Mouse (Mus musculus): ENCODE data around the gene Zfp74. TPM values are rescaled to one million over a fixed set of nuclear protein-coding genes. Genes with fewer than 3 reads are reported as not detected.

Gene Zfp74
- total RNA-seq, 1 experiment: 11.7 TPM

DNA sequence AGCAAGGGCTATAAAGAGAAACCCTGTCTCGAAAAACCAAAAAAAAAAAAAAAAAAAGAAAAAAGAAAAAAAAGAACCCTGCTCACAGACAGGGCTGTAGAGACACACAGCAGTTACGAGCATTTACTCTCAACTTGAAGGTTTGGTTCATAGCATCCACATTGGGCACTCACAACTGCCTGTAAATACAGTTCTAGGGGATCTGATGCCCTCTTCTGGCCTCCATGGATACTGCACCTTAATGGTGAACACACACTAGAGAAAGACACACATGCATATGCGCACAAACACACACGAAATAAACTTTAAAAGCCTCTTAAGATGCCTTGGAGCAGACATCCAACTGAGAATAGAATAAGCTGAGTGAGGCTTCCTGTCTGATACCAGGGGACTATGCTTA, 55.5 kb downstream of the Zfp74 start:
- DNase-seq (ENCODE audit: low read depth, low spot score): no peak
- Histone ChIP-seq H3K4me3 (ENCODE audit: insufficient read depth in 1 of 2, low read depth in 1 of 2, low read length in 2 of 2, poor library complexity in 1 of 2, severe bottlenecking in 1 of 2) (no peak overlapping the region), H3K4me1 (ENCODE audit: control insufficient read depth in 2 of 2, insufficient read depth in 2 of 2, low read length in 2 of 2, poor library complexity in 1 of 2) (no peaks in the 10 kb centered on the region), H3K27ac (ENCODE audit: insufficient read depth, low read depth, low read length, poor library complexity, severe bottlenecking) (no peak overlapping the region), H3K36me3 (ENCODE audit: control insufficient read depth, insufficient read depth, low read length, poor library complexity, severe bottlenecking) (peaks cover 31% of the 10 kb centered on the region), H3K9me3 (ENCODE audit: control insufficient read depth, insufficient read depth, low read depth, low read length) (no peaks in the 10 kb centered on the region), H3K9ac (ENCODE audit: insufficient read depth, low read depth, low read length, poor library complexity, severe bottlenecking) (no peak overlapping the region)
- in situ Hi-C loops (cut with MboI; ENCODE audit: low sequenced_read_pairs in 2 of 2, unreplicated experiment in 2 of 2): no loop called here
- TF ChIP-seq ZC3H11A (IDR thresholded peaks at IDR 0.05; ENCODE audit: borderline replicate concordance, low read depth, low read length): no peak
- TF ChIP-seq CHD2 (IDR thresholded peaks at IDR 0.05; ENCODE audit: low read depth, low read length): no peak
- TF ChIP-seq ZNF384 (IDR thresholded peaks at IDR 0.05; ENCODE audit: low read depth, low read length): no peak
- no peak for TF ChIP-seq HCFC1 (IDR thresholded peaks at IDR 0.05; ENCODE audit: borderline replicate concordance, insufficient read depth, low read length)
- TF ChIP-seq MAFK (IDR thresholded peaks at IDR 0.05; ENCODE audit: insufficient read depth, low read depth, low read length): no peak

DNA sequence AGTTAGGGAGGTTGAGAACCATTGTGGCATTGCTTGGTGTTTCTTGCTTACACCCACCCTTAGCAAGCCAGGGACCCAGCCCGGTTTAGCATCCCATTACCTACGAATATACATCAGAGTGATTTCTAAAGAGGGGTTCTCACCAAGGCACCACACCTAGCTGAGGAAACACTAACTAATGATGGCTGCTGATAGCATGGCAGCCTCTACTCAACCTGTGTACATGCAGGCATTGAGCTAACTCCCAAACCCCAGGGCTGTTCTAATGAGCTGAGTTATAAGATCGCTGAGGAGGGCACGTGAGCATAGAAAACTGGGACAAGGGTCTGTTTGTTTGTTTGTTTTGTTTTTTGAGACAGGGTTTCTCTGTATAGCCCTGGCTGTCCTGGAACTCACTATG, 61.1 kb downstream of the Zfp74 start:
- Histone ChIP-seq H3K36me3 (ENCODE audit: control insufficient read depth, insufficient read depth, low read length, poor library complexity, severe bottlenecking) (peaks cover 25% of the 10 kb centered on the region), H3K4me1 (ENCODE audit: control insufficient read depth in 2 of 2, insufficient read depth in 2 of 2, low read length in 2 of 2, poor library complexity in 1 of 2) (no peaks in the 10 kb centered on the region), H3K27ac (ENCODE audit: insufficient read depth, low read depth, low read length, poor library complexity, severe bottlenecking) (no peak overlapping the region), H3K9me3 (ENCODE audit: control insufficient read depth, insufficient read depth, low read depth, low read length) (no peaks in the 10 kb centered on the region), H3K9ac (ENCODE audit: insufficient read depth, low read depth, low read length, poor library complexity, severe bottlenecking) (no peak overlapping the region), H3K4me3 (ENCODE audit: insufficient read depth in 1 of 2, low read depth in 1 of 2, low read length in 2 of 2, poor library complexity in 1 of 2, severe bottlenecking in 1 of 2) (no peak overlapping the region)
- no peak for TF ChIP-seq ZC3H11A (IDR thresholded peaks at IDR 0.05; ENCODE audit: borderline replicate concordance, low read depth, low read length)
- no peak for TF ChIP-seq HCFC1 (IDR thresholded peaks at IDR 0.05; ENCODE audit: borderline replicate concordance, insufficient read depth, low read length)
- TF ChIP-seq ZNF384 (IDR thresholded peaks at IDR 0.05; ENCODE audit: low read depth, low read length): no peak
- TF ChIP-seq CHD2 (IDR thresholded peaks at IDR 0.05; ENCODE audit: low read depth, low read length): no peak
- TF ChIP-seq MAFK (IDR thresholded peaks at IDR 0.05; ENCODE audit: insufficient read depth, low read depth, low read length): no peak
- no peak for DNase-seq (ENCODE audit: low read depth, low spot score)
- in situ Hi-C loops (cut with MboI; ENCODE audit: low sequenced_read_pairs in 2 of 2, unreplicated experiment in 2 of 2): no loop called here

- TF ChIP-seq MAFK (IDR thresholded peaks at IDR 0.05; ENCODE audit: insufficient read depth, low read depth, low read length) (no peak), ZNF384 (IDR thresholded peaks at IDR 0.05; ENCODE audit: low read depth, low read length) (no peak), CHD2 (IDR thresholded peaks at IDR 0.05; ENCODE audit: low read depth, low read length) (no peak), HCFC1 (IDR thresholded peaks at IDR 0.05; ENCODE audit: borderline replicate concordance, insufficient read depth, low read length) (no peak), ZC3H11A (IDR thresholded peaks at IDR 0.05; ENCODE audit: borderline replicate concordance, low read depth, low read length) (no peak)
- no peak for DNase-seq (ENCODE audit: low read depth, low spot score)
- H3K4me3 ChIP-seq (ENCODE audit: insufficient read depth in 1 of 2, low read depth in 1 of 2, low read length in 2 of 2, poor library complexity in 1 of 2, severe bottlenecking in 1 of 2): no peak overlapping the region
- peaks cover 20% of the 10 kb centered on the region for H3K36me3 ChIP-seq (ENCODE audit: control insufficient read depth, insufficient read depth, low read length, poor library complexity, severe bottlenecking)
- in situ Hi-C loops (cut with MboI; ENCODE audit: low sequenced_read_pairs in 2 of 2, unreplicated experiment in 2 of 2): no loop called here
- peaks cover 8% of the 10 kb centered on the region for H3K9me3 ChIP-seq (ENCODE audit: control insufficient read depth, insufficient read depth, low read depth, low read length)
- H3K9ac ChIP-seq (ENCODE audit: insufficient read depth, low read depth, low read length, poor library complexity, severe bottlenecking): no peak overlapping the region
- H3K4me1 ChIP-seq (ENCODE audit: control insufficient read depth in 2 of 2, insufficient read depth in 2 of 2, low read length in 2 of 2, poor library complexity in 1 of 2): no peaks in the 10 kb centered on the region
- no peak overlapping the region for H3K27ac ChIP-seq (ENCODE audit: insufficient read depth, low read depth, low read length, poor library complexity, severe bottlenecking)
Measured at GRCm38 (mm10) chr7:29890501-29890900, 63.4 kb downstream of the Zfp74 start.

- Histone ChIP-seq H3K9ac (ENCODE audit: insufficient read depth, low read depth, low read length, poor library complexity, severe bottlenecking) (no peak overlapping the region), H3K4me1 (ENCODE audit: control insufficient read depth in 2 of 2, insufficient read depth in 2 of 2, low read length in 2 of 2, poor library complexity in 1 of 2) (peaks cover 4 to 5% of the 10 kb centered on the region in 2 experiments; a peak in 1 of 4 replicates), H3K27ac (ENCODE audit: insufficient read depth, low read depth, low read length, poor library complexity, severe bottlenecking) (no peak overlapping the region; the same call in 1 of the 2 replicates), H3K4me3 (ENCODE audit: insufficient read depth in 1 of 2, low read depth in 1 of 2, low read length in 2 of 2, poor library complexity in 1 of 2, severe bottlenecking in 1 of 2) (no peak overlapping the region), H3K36me3 (ENCODE audit: control insufficient read depth, insufficient read depth, low read length, poor library complexity, severe bottlenecking) (peaks cover 5% of the 10 kb centered on the region; the same call in 1 of the 2 replicates), H3K9me3 (ENCODE audit: control insufficient read depth, insufficient read depth, low read depth, low read length) (peaks cover 15% of the 10 kb centered on the region)
- DNase-seq (ENCODE audit: low read depth, low spot score): no peak
- in situ Hi-C loops (cut with MboI; ENCODE audit: low sequenced_read_pairs in 2 of 2, unreplicated experiment in 2 of 2): no loop called here
- TF ChIP-seq MAFK (IDR thresholded peaks at IDR 0.05; ENCODE audit: insufficient read depth, low read depth, low read length) (no peak), CHD2 (IDR thresholded peaks at IDR 0.05; ENCODE audit: low read depth, low read length) (no peak), ZNF384 (IDR thresholded peaks at IDR 0.05; ENCODE audit: low read depth, low read length) (no peak), ZC3H11A (IDR thresholded peaks at IDR 0.05; ENCODE audit: borderline replicate concordance, low read depth, low read length) (no peak), HCFC1 (IDR thresholded peaks at IDR 0.05; ENCODE audit: borderline replicate concordance, insufficient read depth, low read length) (no peak)
Measured at GRCm38 (mm10) chr7:29880916-29881315, 73.0 kb downstream of the Zfp74 start.

Other genes with a start within 250 kb of the Zfp74 start
- 1.1 and 1.2 TPM in 2 replicates for gene Catsperg2, start 227.1 kb downstream of the Zfp74 start, total RNA-seq (2012; rRNA removed)
- gene Zfp84, start 185.5 kb downstream of the Zfp74 start, total RNA-seq (2012; rRNA removed): 6.2 and 6.7 TPM in 2 replicates
- 1.3 and 1.6 TPM in 2 replicates for gene Zfp30, start 170.1 kb downstream of the Zfp74 start, total RNA-seq (2012; rRNA removed)
- gene Zfp790, start 138.0 kb downstream of the Zfp74 start, total RNA-seq (2012; rRNA removed): 4.5 and 5.3 TPM in 2 replicates
- gene Zfp940, start 100.4 kb downstream of the Zfp74 start, total RNA-seq (2012; rRNA removed): 6.9 and 12.3 TPM in 2 replicates
- gene Zfp420, start 94.1 kb downstream of the Zfp74 start, total RNA-seq (2012; rRNA removed): 5.6 and 6.9 TPM in 2 replicates
- gene Zfp27, start 47.5 kb downstream of the Zfp74 start, total RNA-seq (2012; rRNA removed): 5.1 and 6.1 TPM in 2 replicates
- 5.1 and 5.4 TPM in 2 replicates for gene Zfp383, start 45.9 kb downstream of the Zfp74 start, total RNA-seq (2012; rRNA removed)
- 120 and 126 TPM in 2 replicates for gene Zfp568, start 29.9 kb upstream of the Zfp74 start, total RNA-seq (2012; rRNA removed)
- gene Zfp14, start 97.3 kb upstream of the Zfp74 start, total RNA-seq (2012; rRNA removed): 2.1 and 3.3 TPM in 2 replicates
- 5.8 and 7.3 TPM in 2 replicates for gene Zfp82, start 118.8 kb upstream of the Zfp74 start, total RNA-seq (2012; rRNA removed)
- 0.26 and 0.71 TPM in 2 replicates for gene Gm26920, start 136.3 kb upstream of the Zfp74 start, total RNA-seq (2012; rRNA removed)
- gene Zfp566, start 136.4 kb upstream of the Zfp74 start, total RNA-seq (2012; rRNA removed): 13.1 and 16.3 TPM in 2 replicates
- 33.5 and 40.4 TPM in 2 replicates for gene Zfp260, start 140.7 kb upstream of the Zfp74 start, total RNA-seq (2012; rRNA removed)
- gene Zfp382, start 167.9 kb upstream of the Zfp74 start, total RNA-seq (2012; rRNA removed): 5.3 and 5.7 TPM in 2 replicates
- 35.0 and 37.9 TPM in 2 replicates for gene Zfp146, start 215.7 kb upstream of the Zfp74 start, total RNA-seq (2012; rRNA removed)
- gene Cox7a1, start 230.1 kb upstream of the Zfp74 start, total RNA-seq (2012; rRNA removed): 54.8 and 57.8 TPM in 2 replicates
- 160 and 164 TPM in 2 replicates for gene Capns1, start 244.7 kb upstream of the Zfp74 start, total RNA-seq (2012; rRNA removed)

All from ES-E14 (cell line).